Mouse (Mus musculus): ENCODE data around the gene Eps8.

- TF ChIP-seq POLR2A (IDR thresholded peaks at IDR 0.05; ENCODE audit: low read depth, low read length) (no peak), CTCF (conservative IDR thresholded peaks at IDR 0.05; ENCODE audit: insufficient read depth, insufficient read length, low read depth, low read length) (no peak)
Observed at GRCm38 (mm10) chr6:137604417-137605248, 50.0 kb downstream of the Eps8 start.
